ENCODE assay signal across 19 mouse cellular contexts in genomic region chr3:110236819-110237463, GRCm38 (mm10). TPM values are rescaled to one million over a fixed set of nuclear protein-coding genes. Genes with fewer than 3 reads are reported as not detected.
DNase-seq lines count a peak whose midpoint lies in the region; ATAC-seq and TF ChIP-seq lines count a peak whose summit lies in the region.
"Had no signal": no experiment of that assay in that cellular context is flagged by ENCODE, and none has a peak within 500 bp of the region (broad histone marks: within the 10 kb centered on the region; RNA-seq: fewer than 3 reads in every experiment).

No protein-coding gene starts in this region.

- H3K4me2 ChIP-seq in forebrain, embryonic 13.5 days, result no peak overlapping the region
- H3K4me2 ChIP-seq in hindbrain, embryonic 16.5 days (ENCODE audit: low read length), result no peak overlapping the region
- no peak overlapping the region for H3K4me2 ChIP-seq in hindbrain, embryonic 11.5 days (replicated peaks; ENCODE audit: low read depth, low read length)
- no peak overlapping the region for H3K4me2 ChIP-seq in forebrain, embryonic 16.5 days (ENCODE audit: low read length)
- H3K4me2 ChIP-seq: embryonic facial prominence, embryonic 13.5 days; heart, embryonic 12.5 days; hindbrain, embryonic 12.5 days had no signal

- ATAC-seq in forebrain, embryonic 13.5 days, result peak; percentile 88
- peak; percentile 37; the same call in 1 of the 2 replicates for ATAC-seq in hindbrain, embryonic 16.5 days
- no peak; the same call in 1 of the 2 replicates for ATAC-seq in hindbrain, embryonic 11.5 days (ENCODE audit: low FRiP score)
- peak; percentile 93 for ATAC-seq in forebrain, embryonic 16.5 days
- ATAC-seq: hindbrain, postnatal 0 days had no signal

- H3K9me3 ChIP-seq in forebrain, embryonic 13.5 days (replicated peaks), result no peaks in the 10 kb centered on the region
- no peaks in the 10 kb centered on the region for H3K9me3 ChIP-seq in forebrain, embryonic 10.5 days
- no peaks in the 10 kb centered on the region for H3K9me3 ChIP-seq in hindbrain, embryonic 16.5 days (ENCODE audit: control insufficient read depth, low read length)
- no peaks in the 10 kb centered on the region for H3K9me3 ChIP-seq in hindbrain, embryonic 11.5 days (ENCODE audit: control insufficient read depth, low read length)
- H3K9me3 ChIP-seq in forebrain, embryonic 16.5 days (ENCODE audit: control insufficient read depth, low read length), result no peaks in the 10 kb centered on the region
- H3K9me3 ChIP-seq: embryonic facial prominence, embryonic 13.5 days; heart, embryonic 12.5 days; hindbrain, embryonic 12.5 days had no signal

- TF ChIP-seq CTCF in thymus, adult 2 months (IDR thresholded peaks at IDR 0.05; ENCODE audit: borderline replicate concordance, control insufficient read depth, extremely low read depth, insufficient read depth, low read length, poor library complexity), result no peak

- H3K27me3 ChIP-seq in forebrain, embryonic 13.5 days, result no peaks in the 10 kb centered on the region
- H3K27me3 ChIP-seq in forebrain, embryonic 10.5 days (ENCODE audit: poor library complexity, severe bottlenecking), result no peaks in the 10 kb centered on the region
- H3K27me3 ChIP-seq in hindbrain, embryonic 16.5 days (replicated peaks; ENCODE audit: control insufficient read depth, insufficient read depth, low read length), result no peaks in the 10 kb centered on the region
- H3K27me3 ChIP-seq in hindbrain, embryonic 11.5 days (ENCODE audit: control insufficient read depth, insufficient read depth, low read length), result no peaks in the 10 kb centered on the region
- no peaks in the 10 kb centered on the region for H3K27me3 ChIP-seq in forebrain, embryonic 16.5 days (replicated peaks; ENCODE audit: control insufficient read depth, insufficient read depth, low read length)
- no peaks in the 10 kb centered on the region for H3K27me3 ChIP-seq in thymus, adult 2 months (ENCODE audit: control insufficient read depth, insufficient read depth, low read length)
- H3K27me3 ChIP-seq: embryonic facial prominence, embryonic 13.5 days; heart, embryonic 12.5 days; hindbrain, embryonic 12.5 days had no signal

- H3K36me3 ChIP-seq in forebrain, embryonic 13.5 days (ENCODE audit: poor library complexity, severe bottlenecking), result no peaks in the 10 kb centered on the region
- no peaks in the 10 kb centered on the region for H3K36me3 ChIP-seq in forebrain, embryonic 10.5 days (replicated peaks)
- no peaks in the 10 kb centered on the region for H3K36me3 ChIP-seq in hindbrain, embryonic 16.5 days (ENCODE audit: control insufficient read depth, insufficient read depth, low read length)
- no peaks in the 10 kb centered on the region for H3K36me3 ChIP-seq in hindbrain, embryonic 11.5 days (ENCODE audit: control insufficient read depth, insufficient read depth, low read length)
- H3K36me3 ChIP-seq in forebrain, embryonic 16.5 days (ENCODE audit: control insufficient read depth, insufficient read depth), result no peaks in the 10 kb centered on the region
- H3K36me3 ChIP-seq in thymus, adult 2 months (ENCODE audit: control insufficient read depth, insufficient read depth, low read length), result no peaks in the 10 kb centered on the region
- H3K36me3 ChIP-seq: embryonic facial prominence, embryonic 13.5 days; heart, embryonic 12.5 days; hindbrain, embryonic 12.5 days had no signal

- H3K4me3 ChIP-seq in forebrain, embryonic 13.5 days, result no peak overlapping the region
- H3K4me3 ChIP-seq in forebrain, embryonic 10.5 days, result no peak overlapping the region
- no peak overlapping the region for H3K4me3 ChIP-seq in hindbrain, embryonic 16.5 days (ENCODE audit: low read length)
- no peak overlapping the region for H3K4me3 ChIP-seq in hindbrain, embryonic 11.5 days (ENCODE audit: low read depth, low read length)
- H3K4me3 ChIP-seq in forebrain, embryonic 16.5 days (replicated peaks; ENCODE audit: low read length), result no peak overlapping the region
- no peak overlapping the region for H3K4me3 ChIP-seq in thymus, adult 2 months (ENCODE audit: control insufficient read depth, insufficient read depth, low read length)
- H3K4me3 ChIP-seq: embryonic facial prominence, embryonic 13.5 days; gastrocnemius, adult 2 months; heart, embryonic 12.5 days; hindbrain, embryonic 12.5 days had no signal

- DNase-seq in forebrain, embryonic 10.5 days (ENCODE audit: extremely low spot score, low spot score), result no peak
- no peak for DNase-seq in hindbrain, embryonic 11.5 days (ENCODE audit: low spot score)
- DNase-seq in brain, adult 2 months (ENCODE audit: low read depth, low spot score), result peak; percentile 51
- no peak for DNase-seq in thymus, postnatal 14 days
- DNase-seq in thymus, adult 2 months, result no peak
- DNase-seq: adrenal gland, adult 8-10 months; adrenal gland, postnatal 36 days; cerebellum, adult 8-10 months; gastrocnemius, adult 2 months; gastrocnemius, postnatal 25 days; kidney, adult 11 months; kidney, adult 9 months had no signal

- no peak for TF ChIP-seq POLR2A in thymus, adult 2 months (IDR thresholded peaks at IDR 0.05; ENCODE audit: control insufficient read depth, extremely low read depth, insufficient read depth, low read length, poor library complexity)

- H3K4me1 ChIP-seq in forebrain, embryonic 13.5 days, result 0 out of 2 replicates have a peak, but pooled peaks cover 5% of the 10 kb centered on the region
- H3K4me1 ChIP-seq in forebrain, embryonic 10.5 days, result no peaks in the 10 kb centered on the region
- no peaks in the 10 kb centered on the region for H3K4me1 ChIP-seq in hindbrain, embryonic 16.5 days (ENCODE audit: control insufficient read depth, insufficient read depth, low read depth, low read length)
- H3K4me1 ChIP-seq in hindbrain, embryonic 11.5 days (replicated peaks; ENCODE audit: control insufficient read depth, insufficient read depth, low read length), result no peaks in the 10 kb centered on the region
- 0 out of 2 replicates have a peak, but pooled peaks cover 6% of the 10 kb centered on the region for H3K4me1 ChIP-seq in forebrain, embryonic 16.5 days (replicated peaks; ENCODE audit: control insufficient read depth, insufficient read depth, low read length)
- no peaks in the 10 kb centered on the region for H3K4me1 ChIP-seq in thymus, adult 2 months (replicated peaks; ENCODE audit: control insufficient read depth, insufficient read depth, low read length)
- H3K4me1 ChIP-seq: embryonic facial prominence, embryonic 13.5 days; heart, embryonic 12.5 days; hindbrain, embryonic 12.5 days had no signal

- no peak overlapping the region for H3K9ac ChIP-seq in forebrain, embryonic 13.5 days
- no peak overlapping the region for H3K9ac ChIP-seq in hindbrain, embryonic 16.5 days (ENCODE audit: low read depth, low read length)
- H3K9ac ChIP-seq in hindbrain, embryonic 11.5 days (ENCODE audit: low read depth, low read length), result no peak overlapping the region
- no peak overlapping the region for H3K9ac ChIP-seq in forebrain, embryonic 16.5 days (replicated peaks; ENCODE audit: low read depth, low read length)
- H3K9ac ChIP-seq: embryonic facial prominence, embryonic 13.5 days; heart, embryonic 12.5 days; hindbrain, embryonic 12.5 days had no signal

- WGBS in forebrain, embryonic 13.5 days, result 59% methylated on average over 1 of the region's 1 CpGs
- WGBS in forebrain, embryonic 10.5 days, result 86% methylated on average over 1 of the region's 1 CpGs
- 79% methylated on average over 1 of the region's 1 CpGs for WGBS in hindbrain, embryonic 16.5 days
- WGBS in hindbrain, embryonic 11.5 days, result 79% methylated on average over 1 of the region's 1 CpGs
- WGBS in forebrain, embryonic 16.5 days, result 48% methylated on average over 1 of the region's 1 CpGs
- 100% methylated on average over 1 of the region's 1 CpGs for WGBS in thymus, adult 2 months

- H3K27ac ChIP-seq in forebrain, embryonic 13.5 days, result no peak overlapping the region
- no peak overlapping the region for H3K27ac ChIP-seq in forebrain, embryonic 10.5 days
- H3K27ac ChIP-seq in hindbrain, embryonic 16.5 days (ENCODE audit: low read depth, low read length), result no peak overlapping the region
- no peak overlapping the region for H3K27ac ChIP-seq in hindbrain, embryonic 11.5 days (ENCODE audit: low read depth, low read length)
- H3K27ac ChIP-seq in forebrain, embryonic 16.5 days (ENCODE audit: low read length), result no peak overlapping the region
- no peak overlapping the region for H3K27ac ChIP-seq in thymus, adult 2 months (ENCODE audit: control insufficient read depth, insufficient read depth, low read length)
- H3K27ac ChIP-seq: embryonic facial prominence, embryonic 13.5 days; gastrocnemius, adult 2 months; hindbrain, embryonic 12.5 days; hindbrain, postnatal 0 days had no signal

RNA-seq across cellular contexts. Expression of gene Prmt6, which starts 13.9 kb away (rescaled TPM):
- polyA plus RNA-seq in forebrain, embryonic 13.5 days (2015; fragmentation: Nextera tagmentation; extraction: Ambion mirVana), result 21.8 TPM in 2 replicates
- 26.9 and 27.1 TPM in 2 replicates for polyA plus RNA-seq in forebrain, embryonic 10.5 days (2016; fragmentation: Nextera tagmentation; extraction: Ambion mirVana)
- polyA plus RNA-seq in hindbrain, embryonic 16.5 days (2015; fragmentation: Nextera tagmentation; extraction: Ambion mirVana), result 21.7 and 22.7 TPM in 2 replicates
- polyA plus RNA-seq in hindbrain, embryonic 11.5 days (2014; fragmentation: Nextera tagmentation; extraction: Ambion mirVana), result 32.4 and 32.9 TPM in 2 replicates
- 20.2 and 24.0 TPM in 2 replicates for polyA plus RNA-seq in forebrain, embryonic 16.5 days (2015; fragmentation: Nextera tagmentation; extraction: Ambion mirVana)
- 17.0 and 20.3 TPM in 2 replicates for polyA plus RNA-seq in thymus, adult 2 months (2012; rRNA removed)
